Mouse (Mus musculus) cerebellum, adult 11-12 months (tissue): ENCODE measurements around the gene Cep55.

Experiments
- DNase-seq: peaks from one replicate; pipeline ENCODE4 v3.0.0; 2022

Cep55 gene

DNA sequence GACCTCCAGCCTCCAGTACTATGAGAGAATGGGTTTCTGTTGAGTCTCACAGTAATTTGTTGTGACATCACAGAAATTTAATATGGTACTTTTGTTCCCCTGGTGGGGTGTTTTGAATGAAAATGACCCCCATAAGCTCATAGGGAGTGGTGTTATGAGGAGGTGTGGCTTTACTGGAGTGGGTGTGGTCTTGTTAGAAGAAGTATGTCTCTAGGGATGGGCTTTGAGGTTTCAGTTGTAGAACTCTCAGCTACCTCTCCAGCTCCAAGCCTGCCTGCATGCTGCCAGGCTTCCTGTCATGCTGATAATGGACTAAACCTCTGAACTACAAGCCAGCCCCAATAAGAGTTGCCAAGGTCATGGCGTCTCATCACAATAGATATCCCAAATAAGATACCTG, 5.1 kb upstream of the Cep55 start:
- no peak for DNase-seq

DNA sequence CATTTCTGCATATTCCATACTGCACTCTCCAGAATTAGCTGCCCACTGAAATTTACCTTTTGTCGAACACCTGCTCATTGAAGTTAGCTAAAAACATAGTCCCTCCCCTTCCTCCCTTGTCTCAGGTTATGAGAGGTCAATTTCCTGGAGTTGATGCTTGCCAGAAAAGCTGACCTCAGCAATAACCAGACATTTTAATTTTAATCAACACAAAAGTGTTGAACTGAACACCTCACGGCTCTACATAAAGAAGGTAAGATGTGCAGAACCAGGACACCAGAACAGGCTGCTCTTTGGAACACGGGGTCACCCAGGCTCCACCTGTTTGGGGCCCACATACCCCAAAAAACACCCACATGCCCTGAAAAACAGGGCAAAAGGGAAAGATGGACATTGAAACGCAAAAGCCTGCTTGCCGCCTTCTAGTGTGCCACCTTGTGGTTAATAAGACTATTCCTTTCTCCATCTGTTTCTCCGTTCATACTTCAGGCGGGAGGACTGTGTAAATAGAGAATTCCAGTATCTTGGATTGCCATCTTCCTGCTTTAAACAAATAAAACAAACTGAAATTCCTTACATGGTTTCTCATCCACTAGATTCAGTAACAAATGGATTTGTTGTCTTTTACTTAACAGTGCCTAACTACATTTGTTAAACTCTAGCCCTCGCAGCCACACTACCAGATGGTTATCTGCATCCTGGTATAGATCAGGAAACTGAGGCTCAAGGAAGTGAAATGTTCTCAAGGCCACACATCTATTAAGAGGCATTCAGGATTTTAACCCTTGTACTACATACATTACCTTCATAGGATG, 1.4 kb upstream of the Cep55 start:
- peak; percentile 30 for DNase-seq

DNA sequence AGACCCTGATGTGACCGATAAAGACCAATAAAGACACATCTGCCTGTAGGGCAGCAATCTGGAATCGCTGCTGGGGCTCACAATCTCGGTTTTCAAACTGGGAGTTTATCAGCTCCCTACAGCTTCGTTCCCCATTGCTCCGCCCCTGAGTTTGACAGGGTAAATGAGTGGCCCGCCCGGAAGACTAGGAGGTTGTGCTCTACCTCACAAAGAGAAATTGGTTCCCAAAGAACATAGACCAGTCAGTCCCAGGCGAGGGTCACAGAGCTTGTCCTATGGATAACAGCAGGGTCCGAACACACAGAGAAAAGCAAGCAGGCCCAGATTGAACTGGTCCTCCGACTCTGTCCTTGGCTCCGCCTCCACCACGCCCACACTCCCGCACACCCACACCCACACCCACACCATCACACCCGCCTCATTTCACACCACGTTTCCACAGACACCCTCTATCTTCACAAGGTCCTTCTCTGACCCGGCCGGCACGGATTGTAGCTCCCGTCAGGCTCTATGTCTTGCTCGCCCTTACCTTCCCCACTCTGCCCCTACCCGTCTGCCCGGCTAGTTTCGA, 577 bp upstream of the Cep55 start:
- no peak for DNase-seq

DNA sequence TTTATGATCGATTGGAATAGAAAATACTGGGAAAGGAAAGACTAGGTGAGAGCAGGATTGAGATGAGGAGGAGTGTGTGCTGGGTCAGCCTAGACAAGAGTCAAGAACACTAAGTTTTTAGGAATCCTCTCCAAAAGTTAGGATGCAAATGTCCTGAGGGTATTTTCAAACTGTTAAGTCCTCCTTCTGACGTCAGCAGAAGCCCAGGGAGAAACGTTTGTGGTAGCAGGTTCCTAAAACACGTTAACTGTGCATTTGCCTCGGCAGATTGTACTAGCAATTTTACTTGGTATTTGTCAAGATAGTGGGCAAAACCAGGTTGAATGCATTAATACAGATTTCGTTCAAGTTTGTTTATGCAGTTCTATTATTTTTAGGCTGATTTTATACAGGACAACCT, 987 bp downstream of the Cep55 start:
- DNase-seq: no peak

DNA sequence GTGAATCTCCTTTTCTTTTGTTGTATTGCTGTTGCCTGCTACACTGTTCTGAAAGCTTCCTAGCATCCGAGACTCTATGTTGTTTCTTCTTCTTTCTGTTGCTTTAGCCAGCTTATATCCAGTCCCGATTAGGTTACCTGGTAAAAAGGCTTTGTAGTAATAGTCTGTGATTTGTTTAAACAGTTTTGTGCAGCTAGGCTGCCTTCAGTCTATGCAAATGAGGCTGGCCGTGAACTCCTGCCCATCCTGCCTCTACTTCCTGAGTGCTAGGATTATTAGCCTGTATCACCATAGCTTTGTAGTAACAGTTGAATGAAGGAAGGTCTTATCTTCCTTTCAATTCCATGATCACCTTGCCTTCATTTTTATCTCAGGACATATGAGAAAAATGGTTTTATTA, 1.5 kb downstream of the Cep55 start:
- no peak for DNase-seq

DNA sequence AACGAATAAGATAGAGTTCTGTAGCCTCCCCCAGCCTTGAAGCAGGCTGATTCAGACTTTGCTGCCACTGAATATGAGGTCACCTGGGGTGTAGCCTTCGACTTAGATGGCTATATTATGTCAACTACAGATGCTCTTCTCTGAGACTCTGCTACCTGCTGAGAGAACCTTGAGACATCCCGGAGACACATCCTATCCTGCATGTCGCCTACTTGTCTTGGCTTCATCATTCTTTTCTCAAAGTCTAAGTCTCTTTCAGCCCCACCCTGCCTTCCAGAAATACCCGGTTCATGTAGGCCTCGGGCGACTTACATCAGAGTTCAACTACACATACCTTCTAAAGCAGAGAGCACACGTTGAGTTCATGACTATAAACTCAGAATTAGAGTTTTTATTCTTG, 2.1 kb downstream of the Cep55 start:
- DNase-seq: no peak

DNA sequence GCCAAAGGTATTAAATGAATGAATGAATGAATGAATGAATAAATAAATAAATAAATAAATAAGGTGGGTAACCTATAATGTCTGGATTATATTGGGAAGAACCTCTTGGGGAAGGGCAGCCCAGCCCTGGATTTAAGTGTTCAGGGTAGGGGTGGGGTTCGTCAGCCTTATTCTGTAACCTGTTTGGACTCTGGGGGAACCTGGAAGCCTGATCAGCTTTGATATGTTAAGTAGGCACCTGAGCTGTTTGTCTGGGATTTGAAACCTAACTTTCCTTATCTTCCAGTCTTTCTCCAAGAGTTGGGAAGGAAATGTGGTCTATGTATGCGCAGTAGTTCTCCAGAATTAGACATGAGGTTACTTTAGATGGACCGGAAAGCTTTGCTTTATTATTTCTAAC, 8.4 kb downstream of the Cep55 start:
- no peak for DNase-seq

DNA sequence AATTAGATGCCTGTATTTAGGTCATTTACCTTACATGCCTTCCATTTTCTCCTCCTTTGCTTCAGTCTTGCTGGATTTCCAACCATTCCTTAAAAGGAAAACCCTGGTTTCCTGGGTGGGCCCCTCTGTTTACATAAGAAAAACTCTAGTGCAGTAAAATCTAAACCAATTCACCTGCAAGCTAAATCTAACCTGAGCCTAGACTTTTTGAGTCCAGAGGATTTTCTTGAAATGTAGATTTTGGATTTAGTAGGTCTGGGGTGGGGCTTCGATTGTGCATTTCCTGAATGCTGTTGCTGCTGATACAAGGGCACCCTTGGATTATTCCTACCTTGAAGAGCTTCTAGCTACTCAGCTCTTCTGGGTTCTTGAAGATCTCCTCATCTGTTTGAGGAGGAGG, 9.2 kb downstream of the Cep55 start:
- DNase-seq: no peak

DNA sequence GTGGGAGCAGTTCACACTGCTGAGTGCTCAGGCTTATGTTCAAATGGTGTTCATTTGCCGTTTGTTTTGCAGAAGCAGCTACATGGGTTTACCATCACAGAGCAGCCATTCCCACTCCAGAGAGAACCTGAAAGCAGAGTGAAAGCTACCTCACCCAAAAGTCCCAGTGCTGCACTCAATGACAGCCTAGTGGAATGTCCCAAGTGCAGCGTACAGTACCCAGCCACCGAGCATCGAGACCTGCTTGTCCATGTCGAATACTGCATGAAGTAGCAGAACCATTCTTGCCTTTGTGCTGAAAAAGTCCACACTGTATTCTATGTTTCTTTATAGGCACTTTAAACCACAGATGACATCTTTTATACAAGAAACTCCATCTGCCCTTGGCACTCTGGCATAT, 18.4 kb downstream of the Cep55 start:
- no peak for DNase-seq

DNA sequence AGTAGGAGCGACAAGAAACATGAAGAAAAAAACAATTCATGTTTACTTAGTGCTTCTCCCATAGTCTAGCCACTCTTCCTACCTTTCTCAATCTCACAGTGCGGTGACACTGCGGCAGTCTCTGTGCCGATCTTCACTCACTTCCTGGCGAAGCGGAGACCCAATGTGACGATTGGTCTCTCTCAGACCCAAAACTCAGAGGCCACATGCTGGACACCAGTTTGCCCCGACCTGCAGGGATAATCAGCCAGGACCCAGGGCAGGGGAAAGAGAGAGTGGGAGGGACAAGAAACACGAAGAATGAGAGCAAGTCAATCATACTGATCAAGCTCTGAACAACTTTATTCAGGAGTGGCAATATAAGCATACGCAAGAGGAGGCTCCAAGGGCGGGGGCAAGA, 20.2 kb downstream of the Cep55 start:
- no peak for DNase-seq

DNA sequence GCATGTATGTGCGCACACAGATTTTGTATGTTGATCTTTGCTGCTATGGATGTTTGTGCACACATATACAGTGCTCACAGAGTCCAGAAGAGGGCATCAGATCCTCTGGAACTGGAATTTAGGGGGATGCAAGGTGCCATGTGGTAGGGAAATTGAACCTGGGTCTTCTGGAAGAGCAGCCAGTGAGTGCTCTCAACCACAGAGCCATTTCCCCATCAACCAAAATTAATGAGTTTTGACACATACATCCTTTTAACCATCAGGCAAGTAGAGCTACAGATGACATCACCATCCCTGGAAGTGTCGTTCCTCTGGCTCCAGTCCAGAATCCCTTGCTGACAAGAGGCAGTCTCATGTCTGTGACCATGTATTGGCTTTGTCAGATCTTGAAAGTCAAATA, 21.4 kb downstream of the Cep55 start:
- DNase-seq: no peak

DNA sequence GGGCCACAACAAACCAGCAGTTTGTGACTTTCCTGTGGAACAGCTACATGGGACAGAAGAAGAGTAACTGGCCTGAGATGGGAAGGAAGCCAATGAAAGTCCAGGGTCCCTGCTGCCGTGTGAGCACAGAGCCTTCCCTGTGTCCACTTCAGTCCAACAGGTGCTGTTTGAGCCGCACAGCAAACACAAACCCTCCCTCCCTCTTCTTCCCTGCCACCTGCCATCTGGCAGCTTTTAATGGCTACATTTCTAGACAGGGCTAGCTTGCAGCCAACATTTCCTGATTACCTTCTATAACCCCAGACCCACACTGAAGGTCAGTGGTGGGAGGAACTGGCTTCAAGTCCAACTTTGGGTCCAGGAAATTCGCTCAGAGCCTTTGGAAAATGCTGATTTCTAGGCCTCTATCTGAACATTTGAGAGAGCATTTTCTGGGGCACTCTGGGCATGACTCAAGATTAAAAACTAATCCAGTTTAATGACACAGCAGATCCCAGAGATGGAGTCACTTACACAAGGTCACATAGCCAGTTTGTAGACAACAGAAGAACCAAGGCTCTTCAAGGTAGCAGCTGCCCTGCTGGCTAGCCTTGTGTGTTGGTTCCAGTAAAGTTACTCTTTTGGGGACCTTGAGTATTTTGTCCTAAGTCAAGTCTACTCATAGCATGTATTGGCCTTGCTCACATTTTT, 23.2 kb downstream of the Cep55 start:
- DNase-seq: peak; percentile 8

DNA sequence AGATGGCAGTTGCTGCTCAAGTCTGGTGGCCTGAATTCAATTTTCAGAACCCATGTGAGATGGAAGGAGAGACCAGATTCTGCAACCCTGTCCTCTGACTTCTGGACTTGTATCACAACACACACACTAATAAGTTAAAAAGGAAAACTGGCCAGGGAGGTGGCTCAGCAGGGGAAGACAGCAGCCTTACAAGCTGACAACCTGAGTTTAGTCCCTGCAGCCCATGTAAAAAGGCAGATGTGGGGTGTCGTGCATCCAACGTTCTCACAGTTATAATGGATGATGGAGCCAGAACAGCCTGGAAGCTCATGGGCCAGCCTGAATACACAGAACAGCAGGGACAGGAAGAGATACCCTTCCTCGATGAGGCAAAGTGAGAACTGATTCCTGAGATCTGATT, 26.6 kb downstream of the Cep55 start:
- no peak for DNase-seq

DNA sequence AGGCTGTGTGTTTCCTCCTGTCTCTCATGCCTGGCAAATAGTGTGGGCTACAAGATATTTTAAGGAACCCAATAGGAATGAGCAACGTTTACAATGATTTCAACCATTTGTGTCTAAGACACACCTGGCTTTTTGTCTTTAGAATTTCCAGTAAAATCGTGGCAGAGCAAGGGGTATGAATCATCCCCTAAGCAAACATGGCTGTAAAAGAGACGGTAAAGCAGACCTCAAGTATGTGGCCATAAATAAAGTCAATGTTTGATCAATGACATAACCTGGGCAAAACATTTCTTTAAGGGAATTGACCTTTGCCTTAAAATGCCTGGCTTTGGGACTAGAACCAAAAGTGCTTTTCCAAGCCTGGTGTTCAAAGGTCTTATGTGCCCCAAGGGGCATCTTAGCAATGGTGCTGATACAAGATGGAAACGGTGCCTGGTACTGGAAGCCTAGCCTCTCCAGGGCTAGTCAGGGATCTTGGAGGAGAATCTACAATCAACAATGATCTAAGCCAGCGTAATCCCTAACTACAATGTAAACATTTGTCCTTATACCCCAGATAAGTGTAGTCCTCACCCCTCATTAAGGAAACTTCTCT, 28.2 kb downstream of the Cep55 start:
- DNase-seq: no peak

DNA sequence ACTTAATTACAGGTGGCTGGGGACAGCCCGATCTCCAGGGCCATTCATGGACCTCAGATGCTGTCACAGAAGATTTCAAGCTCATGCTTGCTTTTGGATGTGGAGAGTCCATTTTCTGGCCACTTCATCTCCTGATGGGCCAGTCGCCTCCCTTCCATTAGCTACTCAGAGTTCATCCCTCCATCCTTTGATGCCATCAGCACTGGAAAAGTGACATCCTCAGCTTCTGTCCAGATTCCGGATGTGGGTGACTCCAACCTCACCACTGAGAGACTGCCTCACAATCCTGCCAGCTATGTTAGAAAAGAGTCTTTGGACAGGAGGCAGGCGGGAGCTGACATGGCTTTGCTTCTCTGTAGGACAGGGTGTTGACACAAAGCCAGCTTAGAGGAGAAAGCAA, 31.0 kb downstream of the Cep55 start:
- DNase-seq: no peak

DNA sequence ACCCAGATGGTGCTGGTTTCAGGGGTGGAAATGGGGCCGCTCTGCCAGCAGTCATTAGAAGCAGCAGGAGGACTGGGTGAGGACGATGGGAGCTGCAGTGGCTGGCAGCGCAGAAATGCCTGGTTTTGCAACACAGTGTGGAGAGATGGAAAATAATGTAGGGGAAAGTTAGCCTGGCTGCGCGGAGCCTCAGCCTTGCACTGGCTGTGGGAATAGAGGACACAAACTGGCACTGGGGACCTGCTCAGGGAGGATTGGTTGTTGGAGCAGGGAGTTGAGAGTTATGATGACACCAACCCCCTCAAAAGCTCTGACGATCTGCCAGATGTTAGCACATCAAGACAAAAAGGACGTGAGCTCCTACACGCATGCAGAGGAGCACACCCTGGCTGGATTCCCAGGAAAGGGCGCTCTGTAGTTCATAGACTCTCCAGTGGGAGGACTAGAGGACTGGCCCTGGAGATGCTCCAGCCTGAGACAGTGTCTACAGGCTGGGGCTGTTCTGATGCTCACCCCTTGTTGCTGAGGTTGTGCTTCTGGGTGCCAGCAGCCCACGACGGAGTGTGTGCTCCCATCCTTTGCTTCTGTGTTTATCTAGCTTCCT, 32.2 kb downstream of the Cep55 start:
- DNase-seq: no peak

DNA sequence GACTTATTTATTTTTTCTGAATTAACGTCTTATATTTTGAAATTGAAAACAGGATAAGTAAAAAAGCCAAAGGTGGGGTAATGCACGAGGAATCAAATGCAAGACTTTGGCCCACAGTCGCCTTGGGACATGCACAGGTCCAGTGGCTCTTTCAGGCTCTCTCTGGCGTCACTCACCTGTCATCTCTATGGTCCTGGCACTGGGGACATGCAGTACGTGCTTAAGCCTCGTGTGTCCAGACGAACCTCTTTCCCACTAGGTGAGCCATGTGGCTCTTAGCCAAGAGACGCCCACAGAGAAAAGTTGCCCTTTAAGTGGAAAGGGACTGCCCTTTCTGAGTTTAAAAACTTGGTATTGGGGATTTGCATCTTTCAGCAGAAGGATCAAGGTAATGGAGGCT, 34.5 kb downstream of the Cep55 start:
- no peak for DNase-seq

DNA sequence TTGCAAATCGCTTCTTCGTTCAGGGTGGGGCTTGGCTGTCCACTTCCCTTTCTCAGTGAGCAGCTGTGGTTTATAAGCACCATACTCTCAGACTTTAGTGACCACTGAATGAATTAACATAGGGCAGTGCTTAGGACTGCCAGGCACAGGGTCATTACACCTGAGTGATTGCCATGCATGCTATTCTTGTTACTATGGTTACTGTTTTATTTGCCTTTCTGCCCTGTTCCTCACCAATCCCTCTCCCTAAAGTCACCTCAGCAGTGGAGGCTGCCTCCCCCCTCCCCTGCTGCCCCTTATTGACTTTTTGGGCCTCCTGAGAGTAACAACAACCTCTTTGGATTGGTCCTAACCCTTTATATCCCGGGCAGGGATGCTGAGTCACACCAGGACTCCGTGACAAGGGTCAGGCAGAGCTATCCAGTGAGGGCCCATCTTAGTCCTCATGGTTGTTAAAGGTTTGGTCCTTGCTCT, 36.7 kb downstream of the Cep55 start:
- no peak for DNase-seq

DNA sequence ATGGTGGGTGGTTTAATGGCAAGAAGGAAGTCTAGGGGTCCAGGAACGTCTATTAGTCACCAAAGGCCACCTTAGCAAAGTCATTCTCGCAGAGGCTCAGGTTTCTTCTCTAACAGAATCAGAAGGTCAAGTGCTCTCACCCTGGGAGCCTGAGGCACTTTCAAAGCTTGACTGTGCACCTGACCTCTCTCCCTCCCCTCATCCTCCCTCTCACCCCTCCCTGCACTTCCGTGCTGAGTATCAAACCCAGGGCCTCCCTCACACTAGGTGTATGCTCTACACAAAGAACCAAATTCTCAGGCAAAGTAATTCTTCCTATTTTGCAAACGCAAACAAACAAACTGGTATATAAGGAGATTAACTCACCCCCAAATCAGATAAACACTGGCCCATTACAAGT, 41.4 kb downstream of the Cep55 start:
- DNase-seq: no peak

DNA sequence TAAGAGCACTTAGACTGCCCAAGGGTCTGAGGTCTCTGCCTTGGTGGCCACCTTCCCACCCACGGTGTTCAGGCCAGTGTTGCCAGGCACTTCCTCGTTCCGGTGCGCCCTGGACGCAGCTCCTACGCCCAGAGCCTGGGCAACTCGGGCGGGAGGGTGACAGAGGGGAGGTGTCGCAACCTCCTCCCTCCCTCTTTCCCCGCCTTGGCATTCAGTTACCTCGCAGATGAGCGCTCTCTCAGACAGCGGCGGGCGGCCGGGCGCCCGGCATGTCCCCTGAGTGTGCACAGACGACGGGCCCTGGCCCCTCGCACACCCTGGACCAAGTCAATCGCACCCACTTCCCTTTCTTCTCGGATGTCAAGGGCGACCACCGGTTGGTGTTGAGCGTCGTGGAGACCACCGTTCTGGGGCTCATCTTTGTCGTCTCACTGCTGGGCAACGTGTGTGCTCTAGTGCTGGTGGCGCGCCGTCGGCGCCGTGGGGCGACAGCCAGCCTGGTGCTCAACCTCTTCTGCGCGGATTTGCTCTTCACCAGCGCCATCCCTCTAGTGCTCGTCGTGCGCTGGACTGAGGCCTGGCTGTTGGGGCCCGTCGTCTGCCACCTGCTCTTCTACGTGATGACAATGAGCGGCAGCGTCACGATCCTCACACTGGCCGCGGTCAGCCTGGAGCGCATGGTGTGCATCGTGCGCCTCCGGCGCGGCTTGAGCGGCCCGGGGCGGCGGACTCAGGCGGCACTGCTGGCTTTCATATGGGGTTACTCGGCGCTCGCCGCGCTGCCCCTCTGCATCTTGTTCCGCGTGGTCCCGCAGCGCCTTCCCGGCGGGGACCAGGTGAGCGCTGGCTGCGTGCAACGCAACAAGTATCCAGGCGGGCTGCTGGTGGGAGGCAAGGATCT, 42.3 kb downstream of the Cep55 start, which contains the start of gene Ffar4:
Gene Ffar4 (plus strand): TSS at position 214 of the 901 bp plus-strand sequence.
- no peak for DNase-seq

DNA sequence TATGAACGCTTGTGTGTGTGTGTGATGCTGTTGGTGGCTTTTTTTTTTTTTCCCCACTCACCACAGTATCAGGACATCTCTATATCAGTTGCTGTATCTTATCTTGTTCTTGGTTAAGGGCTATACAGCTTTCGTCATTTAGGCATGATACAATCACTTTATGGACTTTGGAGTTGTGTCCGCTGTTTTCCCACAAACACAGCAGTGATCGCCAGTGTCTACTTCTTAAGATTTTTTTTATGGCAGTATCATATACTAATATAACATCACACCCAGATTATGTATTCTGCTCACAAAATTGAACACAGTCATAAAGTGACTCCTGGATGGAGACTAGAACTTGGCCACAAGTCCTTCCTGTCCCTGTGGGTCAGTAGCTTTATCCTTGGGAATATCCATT, 53.1 kb downstream of the Cep55 start:
- no peak for DNase-seq
